Mouse (Mus musculus): ENCODE measurements around the gene Ifnz. TPM values are rescaled to one million over a fixed set of nuclear protein-coding genes. Genes with fewer than 3 reads are reported as not detected.

Ifnz gene
- not detected in 2 replicates for polyA plus RNA-seq (2021; fragmentation: Nextera tagmentation)
- long read RNA-seq, experiment 1: 0 reads
- long read RNA-seq, experiment 2: 0 reads

GRCm38 (mm10) chr4:88781831-88782230 is at the start of gene Ifnz:
Gene Ifnz (plus strand): TSS chr4:88782131.

DNA sequence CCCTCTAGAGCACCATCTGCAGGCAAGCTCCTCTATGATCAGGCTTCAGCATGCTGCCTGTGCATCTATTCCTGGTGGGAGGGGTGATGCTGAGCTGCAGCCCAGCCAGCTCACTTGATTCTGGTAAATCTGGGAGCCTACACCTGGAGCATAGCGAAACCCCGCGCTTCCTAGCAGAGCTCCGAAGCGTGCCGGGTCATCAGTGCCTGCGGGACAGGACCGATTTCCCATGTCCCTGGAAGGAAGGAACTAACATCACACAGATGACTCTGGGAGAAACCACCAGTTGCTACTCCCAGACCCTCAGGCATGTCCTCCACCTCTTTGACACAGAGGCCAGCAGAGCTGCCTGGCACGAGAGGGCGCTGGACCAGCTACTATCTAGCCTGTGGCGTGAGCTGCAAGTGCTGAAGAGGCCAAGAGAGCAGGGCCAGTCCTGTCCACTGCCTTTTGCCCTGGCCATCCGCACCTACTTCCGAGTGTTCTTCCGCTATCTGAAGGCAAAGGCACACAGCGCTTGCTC is 27.1 kb upstream of the Ifnz start, which contains the start of gene Gm13271:
Gene Gm13271, plus strand, starts transcription at position 51 of the 523 bp plus-strand sequence.

DNA sequence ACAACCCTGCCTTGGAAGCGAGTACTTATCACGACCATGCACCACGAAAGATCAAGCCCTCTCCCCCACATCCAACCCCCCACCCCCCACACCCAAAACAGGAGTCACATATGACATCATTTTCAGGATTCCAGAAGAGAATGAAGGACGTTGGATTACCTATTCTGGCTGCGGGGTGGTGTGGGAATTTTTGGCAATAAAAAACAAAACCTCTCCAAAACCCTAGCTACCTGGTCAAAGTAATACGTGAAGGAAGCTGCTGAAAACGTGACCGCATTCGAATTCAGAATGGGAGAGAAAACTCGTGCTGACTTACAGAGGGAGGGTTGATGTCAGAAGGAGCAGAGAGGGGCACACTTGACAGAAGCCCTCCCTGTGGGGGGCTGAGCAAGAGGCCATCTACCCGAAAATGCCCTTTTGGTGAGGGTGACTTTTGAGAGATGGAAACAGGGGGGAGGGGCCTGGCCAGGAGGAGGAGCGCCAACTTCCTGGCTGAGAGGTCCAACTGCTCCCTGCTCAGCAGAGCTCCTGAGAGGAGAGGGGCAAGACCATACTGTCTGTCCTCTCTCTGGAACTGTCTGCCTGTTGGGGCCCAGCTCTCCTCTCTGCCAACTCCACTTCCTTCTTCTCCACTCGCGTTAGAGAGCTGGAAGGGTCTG is 22.2 kb upstream of the Ifnz start, which contains the start of gene Gm13283:
Gene Gm13283, plus strand, starts transcription at position 510 of the 659 bp plus-strand sequence.

GRCm38 (mm10) chr4:88773534-88773933 is 8.4 kb upstream of the Ifnz start, which contains the start of gene Gm13290:
Gene Gm13290 (plus strand): TSS chr4:88773834.

GRCm38 (mm10) chr4:88776622-88777021 is 5.3 kb upstream of the Ifnz start, which contains the start of gene Gm13289:
Gene Gm13289 (plus strand): TSS chr4:88776922.

DNA sequence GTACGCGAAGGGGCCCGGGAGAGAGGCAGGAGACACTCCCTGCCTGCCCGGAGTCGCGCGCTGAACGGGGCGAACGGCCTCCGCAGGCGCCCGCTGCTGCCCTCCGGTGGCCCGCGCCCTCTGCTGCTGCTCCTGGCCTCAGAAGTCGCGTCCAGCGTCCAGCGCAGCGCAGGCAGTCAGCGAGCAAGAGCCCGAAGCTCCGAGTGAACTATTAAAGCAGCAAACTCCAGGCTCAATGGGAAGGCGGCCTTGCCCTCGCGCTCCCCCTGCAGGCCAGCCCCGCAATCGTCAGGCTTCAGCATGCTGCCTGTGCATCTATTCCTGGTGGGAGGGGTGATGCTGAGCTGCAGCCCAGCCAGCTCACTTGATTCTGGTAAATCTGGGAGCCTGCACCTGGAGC is 2.4 kb upstream of the Ifnz start, which contains the start of gene Gm13272:
Gene Gm13272, plus strand, starts transcription at position 301 of the 400 bp plus-strand sequence.

GRCm38 (mm10) chr4:88785409-88785808 is 3.5 kb downstream of the Ifnz start, which contains the start of gene Gm13276:
Gene Gm13276 (plus strand): TSS chr4:88785709.

GRCm38 (mm10) chr4:88788402-88788801 is 6.5 kb downstream of the Ifnz start, which contains the start of gene Gm13277:
Gene Gm13277 (plus strand): TSS chr4:88788632.

GRCm38 (mm10) chr4:88791250-88791649 is 9.3 kb downstream of the Ifnz start, which contains the start of gene Gm13278:
Gene Gm13278 (plus strand): TSS chr4:88791550.

DNA sequence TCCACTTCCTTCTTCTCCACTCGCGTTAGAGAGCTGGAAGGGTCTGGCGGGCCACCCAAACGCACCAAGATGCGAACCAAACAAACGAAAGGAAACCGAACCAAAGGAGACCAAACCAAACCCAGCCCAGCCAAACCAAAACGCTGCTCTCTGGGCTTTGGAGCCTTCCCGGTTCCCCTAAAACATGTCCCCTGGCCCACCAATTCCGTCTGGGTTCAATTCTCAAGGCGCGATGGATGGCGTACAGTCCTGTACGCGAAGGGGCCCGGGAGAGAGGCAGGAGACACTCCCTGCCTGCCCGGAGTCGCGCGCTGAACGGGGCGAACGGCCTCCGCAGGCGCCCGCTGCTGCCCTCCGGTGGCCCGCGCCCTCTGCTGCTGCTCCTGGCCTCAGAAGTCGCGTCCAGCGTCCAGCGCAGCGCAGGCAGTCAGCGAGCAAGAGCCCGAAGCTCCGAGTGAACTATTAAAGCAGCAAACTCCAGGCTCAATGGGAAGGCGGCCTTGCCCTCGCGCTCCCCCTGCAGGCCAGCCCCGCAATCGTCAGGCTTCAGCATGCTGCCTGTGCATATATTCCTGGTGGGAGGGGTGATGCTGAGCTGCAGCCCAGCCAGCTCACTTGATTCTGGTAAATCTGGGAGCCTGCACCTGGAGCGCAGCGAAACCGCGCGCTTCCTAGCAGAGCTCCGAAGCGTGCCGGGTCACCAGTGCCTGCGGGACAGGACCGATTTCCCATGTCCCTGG is 12.2 kb downstream of the Ifnz start, which contains the start of gene Gm13275:
Gene Gm13275, plus strand, starts transcription at position 552 of the 740 bp plus-strand sequence.

GRCm38 (mm10) chr4:88797097-88797496 is 15.2 kb downstream of the Ifnz start, which contains the start of gene Gm13279:
Gene Gm13279 (plus strand): TSS chr4:88797397.

DNA sequence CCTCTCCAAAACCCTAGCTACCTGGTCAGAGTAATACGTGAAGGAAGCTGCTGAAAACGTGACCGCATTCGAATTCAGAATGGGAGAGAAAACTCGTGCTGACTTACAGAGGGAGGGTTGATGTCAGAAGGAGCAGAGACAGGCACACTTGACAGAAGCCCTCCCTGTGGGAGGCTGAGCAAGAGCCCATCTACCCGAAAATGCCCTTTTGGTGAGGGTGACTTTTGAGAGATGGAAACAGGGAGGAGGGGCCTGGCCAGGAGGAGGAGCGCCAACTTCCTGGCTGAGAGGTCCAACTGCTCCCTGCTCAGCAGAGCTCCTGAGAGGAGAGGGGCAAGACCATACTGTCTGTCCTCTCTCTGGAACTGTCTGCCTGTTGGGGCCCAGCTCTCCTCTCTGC is 17.4 kb downstream of the Ifnz start, which contains the start of gene Gm13285:
Gene Gm13285, plus strand, starts transcription at position 301 of the 400 bp plus-strand sequence.

DNA sequence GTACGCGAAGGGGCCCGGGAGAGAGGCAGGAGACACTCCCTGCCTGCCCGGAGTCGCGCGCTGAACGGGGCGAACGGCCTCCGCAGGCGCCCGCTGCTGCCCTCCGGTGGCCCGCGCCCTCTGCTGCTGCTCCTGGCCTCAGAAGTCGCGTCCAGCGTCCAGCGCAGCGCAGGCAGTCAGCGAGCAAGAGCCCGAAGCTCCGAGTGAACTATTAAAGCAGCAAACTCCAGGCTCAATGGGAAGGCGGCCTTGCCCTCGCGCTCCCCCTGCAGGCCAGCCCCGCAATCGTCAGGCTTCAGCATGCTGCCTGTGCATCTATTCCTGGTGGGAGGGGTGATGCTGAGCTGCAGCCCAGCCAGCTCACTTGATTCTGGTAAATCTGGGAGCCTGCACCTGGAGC is 21.0 kb downstream of the Ifnz start, which contains the start of gene Gm13287:
Gene Gm13287, plus strand, starts transcription at position 301 of the 400 bp plus-strand sequence.

GRCm38 (mm10) chr4:88805231-88805630 is 23.3 kb downstream of the Ifnz start, which contains the start of gene Gm13288:
Gene Gm13288 (plus strand): TSS chr4:88805531.

DNA sequence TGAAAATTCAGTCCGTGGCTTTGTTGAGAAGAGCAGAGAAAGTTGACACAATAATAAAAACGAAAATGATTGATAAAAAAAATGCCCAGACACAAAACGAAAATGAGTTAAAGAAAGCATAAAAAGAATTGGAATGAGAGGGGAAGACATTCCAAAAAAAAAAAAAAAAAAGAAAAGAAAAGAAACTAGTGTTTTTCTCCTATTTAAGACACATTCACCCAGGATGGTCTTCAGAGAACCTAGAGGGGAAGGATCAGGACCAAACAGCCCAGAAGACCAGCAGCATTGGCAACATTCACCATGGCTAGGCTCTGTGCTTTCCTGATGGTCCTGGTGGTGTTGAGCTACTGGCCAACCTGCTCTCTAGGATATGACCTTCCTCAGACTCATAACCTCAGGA is 34.0 kb downstream of the Ifnz start, which contains the start of gene Ifna7:
Gene Ifna7, plus strand, starts transcription at position 301 of the 400 bp plus-strand sequence.

GRCm38 (mm10) chr4:88819659-88820058 is 37.7 kb downstream of the Ifnz start, which contains the start of gene Ifna11:
Gene Ifna11 (plus strand): TSS chr4:88819959.

DNA sequence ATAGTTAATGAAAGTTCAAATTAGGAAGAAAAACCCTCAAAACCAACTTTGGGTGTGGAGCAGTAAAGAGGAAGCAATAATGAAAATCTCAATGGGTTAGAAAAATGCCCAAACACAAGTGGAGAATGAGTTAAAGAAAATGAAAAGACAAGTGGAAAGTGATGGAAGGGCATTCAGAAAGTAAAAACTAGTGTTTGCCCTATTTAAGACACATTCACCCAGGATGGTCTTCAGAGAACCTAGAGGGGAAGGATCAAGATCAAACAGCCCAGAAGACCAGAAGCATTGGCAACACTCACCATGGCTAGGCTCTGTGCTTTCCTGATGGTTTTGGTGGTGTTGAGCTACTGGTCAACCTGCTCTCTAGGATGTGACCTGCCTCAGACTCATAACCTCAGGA is 45.2 kb downstream of the Ifnz start, which contains the start of gene Ifna6:
Gene Ifna6, plus strand, starts transcription at position 301 of the 400 bp plus-strand sequence.

Other genes with a start within 250 kb of the Ifnz start
- not detected in 2 replicates for gene Ifna15, start 223.9 kb upstream of the Ifnz start, polyA plus RNA-seq (2021; fragmentation: Nextera tagmentation)
- not detected in 2 replicates for gene Ifna14, start 210.3 kb upstream of the Ifnz start, polyA plus RNA-seq (2021; fragmentation: Nextera tagmentation)
- not detected in 2 replicates for gene Ifna9, start 189.7 kb upstream of the Ifnz start, polyA plus RNA-seq (2021; fragmentation: Nextera tagmentation)
- not detected in 2 replicates for gene Ifna12, start 178.8 kb upstream of the Ifnz start, polyA plus RNA-seq (2021; fragmentation: Nextera tagmentation)
- not detected in 2 replicates for gene C87499, start 147.7 kb upstream of the Ifnz start, polyA plus RNA-seq (2021; fragmentation: Nextera tagmentation)
- not detected in 2 replicates for gene Ifna13, start 137.7 kb upstream of the Ifnz start, polyA plus RNA-seq (2021; fragmentation: Nextera tagmentation)
- gene Ifna16, start 105.2 kb upstream of the Ifnz start, polyA plus RNA-seq (2021; fragmentation: Nextera tagmentation): not detected in 2 replicates
- not detected in 2 replicates for gene Ifna2, start 98.2 kb upstream of the Ifnz start, polyA plus RNA-seq (2021; fragmentation: Nextera tagmentation)
- not detected in 2 replicates for gene Ifnab, start 90.8 kb upstream of the Ifnz start, polyA plus RNA-seq (2021; fragmentation: Nextera tagmentation)
- gene Gm26566, start 60.3 kb upstream of the Ifnz start, polyA plus RNA-seq (2021; fragmentation: Nextera tagmentation): 1.8 and 2.6 TPM in 2 replicates
- gene Klhl9, start 59.7 kb upstream of the Ifnz start, polyA plus RNA-seq (2021; fragmentation: Nextera tagmentation): 60.6 and 82.7 TPM in 2 replicates
- gene Gm13271, start 27.3 kb upstream of the Ifnz start, polyA plus RNA-seq (2021; fragmentation: Nextera tagmentation): not detected in 2 replicates
- gene Gm13283, start 22.0 kb upstream of the Ifnz start, polyA plus RNA-seq (2021; fragmentation: Nextera tagmentation): not detected in 2 replicates
- gene Gm13290, start 8.3 kb upstream of the Ifnz start, polyA plus RNA-seq (2021; fragmentation: Nextera tagmentation): not detected in 2 replicates
- not detected in 2 replicates for gene Gm13289, start 5.2 kb upstream of the Ifnz start, polyA plus RNA-seq (2021; fragmentation: Nextera tagmentation)
- gene Gm13272, start 2.3 kb upstream of the Ifnz start, polyA plus RNA-seq (2021; fragmentation: Nextera tagmentation): not detected in 2 replicates
- gene Gm13276, start 3.6 kb downstream of the Ifnz start, polyA plus RNA-seq (2021; fragmentation: Nextera tagmentation): not detected in 2 replicates
- gene Gm13277, start 6.5 kb downstream of the Ifnz start, polyA plus RNA-seq (2021; fragmentation: Nextera tagmentation): not detected in 2 replicates
- gene Gm13278, start 9.4 kb downstream of the Ifnz start, polyA plus RNA-seq (2021; fragmentation: Nextera tagmentation): not detected in 2 replicates
- gene Gm13275, start 12.4 kb downstream of the Ifnz start, polyA plus RNA-seq (2021; fragmentation: Nextera tagmentation): not detected in 2 replicates
- not detected in 2 replicates for gene Gm13279, start 15.3 kb downstream of the Ifnz start, polyA plus RNA-seq (2021; fragmentation: Nextera tagmentation)
- gene Gm13285, start 17.5 kb downstream of the Ifnz start, polyA plus RNA-seq (2021; fragmentation: Nextera tagmentation): not detected in 2 replicates
- not detected in 2 replicates for gene Gm13287, start 21.1 kb downstream of the Ifnz start, polyA plus RNA-seq (2021; fragmentation: Nextera tagmentation)
- gene Gm13288, start 23.4 kb downstream of the Ifnz start, polyA plus RNA-seq (2021; fragmentation: Nextera tagmentation): not detected in 2 replicates
- not detected in 2 replicates for gene Ifna7, start 34.1 kb downstream of the Ifnz start, polyA plus RNA-seq (2021; fragmentation: Nextera tagmentation)
- gene Ifna11, start 37.8 kb downstream of the Ifnz start, polyA plus RNA-seq (2021; fragmentation: Nextera tagmentation): not detected in 2 replicates
- not detected in 2 replicates for gene Ifna6, start 45.3 kb downstream of the Ifnz start, polyA plus RNA-seq (2021; fragmentation: Nextera tagmentation)
- not detected in 2 replicates for gene Ifna5, start 53.4 kb downstream of the Ifnz start, polyA plus RNA-seq (2021; fragmentation: Nextera tagmentation)
- not detected in 2 replicates for gene Ifna4, start 59.7 kb downstream of the Ifnz start, polyA plus RNA-seq (2021; fragmentation: Nextera tagmentation)
- gene Ifna1, start 68.0 kb downstream of the Ifnz start, polyA plus RNA-seq (2021; fragmentation: Nextera tagmentation): not detected in 2 replicates
- gene Ifne, start 98.1 kb downstream of the Ifnz start, polyA plus RNA-seq (2021; fragmentation: Nextera tagmentation): not detected in 2 replicates